ENCODE assay signal across 22 mouse cellular contexts in genomic region chr16:92294267-92294970, GRCm38 (mm10). TPM values are rescaled to one million over a fixed set of nuclear protein-coding genes. Genes with fewer than 3 reads are reported as not detected.
DNase-seq lines count a peak whose midpoint lies in the region; ATAC-seq and TF ChIP-seq lines count a peak whose summit lies in the region.
"Had no signal": no experiment of that assay in that cellular context is flagged by ENCODE, and none has a peak within 500 bp of the region (broad histone marks: within the 10 kb centered on the region; RNA-seq: fewer than 3 reads in every experiment).

No protein-coding gene starts in this region.

- TF ChIP-seq EP300 in stomach, postnatal 0 days (optimal IDR thresholded peaks at IDR 0.05): no peak

- no peak overlapping the region for H3K27ac ChIP-seq in forebrain, embryonic 14.5 days (ENCODE audit: low read depth, low read length)
- no peak overlapping the region for H3K27ac ChIP-seq in forebrain, embryonic 15.5 days (replicated peaks)
- peak overlapping the region; percentile 15; the same call in 1 of the 2 replicates for H3K27ac ChIP-seq in midbrain, embryonic 12.5 days (replicated peaks)
- no peak overlapping the region for H3K27ac ChIP-seq in midbrain, embryonic 15.5 days
- H3K27ac ChIP-seq in midbrain, embryonic 13.5 days: no peak overlapping the region
- no peak overlapping the region for H3K27ac ChIP-seq in stomach, postnatal 0 days (replicated peaks)
- H3K27ac ChIP-seq: embryonic facial prominence, embryonic 12.5 days; limb, embryonic 15.5 days had no signal

- no peak overlapping the region for H3K4me2 ChIP-seq in forebrain, embryonic 14.5 days (ENCODE audit: low read length)
- H3K4me2 ChIP-seq in forebrain, embryonic 15.5 days (replicated peaks): no peak overlapping the region
- H3K4me2 ChIP-seq in midbrain, embryonic 12.5 days (replicated peaks): 0 out of 2 replicates have a peak overlapping the region, but pooled peaks have one; percentile 11
- no peak overlapping the region for H3K4me2 ChIP-seq in midbrain, embryonic 15.5 days
- peak overlapping the region; percentile 11; the same call in 1 of the 2 replicates for H3K4me2 ChIP-seq in midbrain, embryonic 13.5 days (replicated peaks)
- no peak overlapping the region for H3K4me2 ChIP-seq in stomach, postnatal 0 days (replicated peaks; ENCODE audit: low read depth)
- H3K4me2 ChIP-seq: embryonic facial prominence, embryonic 12.5 days; limb, embryonic 15.5 days had no signal

- H3K9me3 ChIP-seq in forebrain, embryonic 14.5 days (replicated peaks; ENCODE audit: control insufficient read depth, low read length): no peaks in the 10 kb centered on the region
- H3K9me3 ChIP-seq in forebrain, embryonic 15.5 days: no peaks in the 10 kb centered on the region
- H3K9me3 ChIP-seq in midbrain, embryonic 12.5 days: no peaks in the 10 kb centered on the region
- H3K9me3 ChIP-seq in midbrain, embryonic 15.5 days: no peaks in the 10 kb centered on the region
- no peaks in the 10 kb centered on the region for H3K9me3 ChIP-seq in midbrain, embryonic 13.5 days
- H3K9me3 ChIP-seq in stomach, postnatal 0 days (ENCODE audit: control insufficient read depth, low read length): no peaks in the 10 kb centered on the region
- H3K9me3 ChIP-seq: embryonic facial prominence, embryonic 12.5 days; G1E; limb, embryonic 15.5 days had no signal

- no peak overlapping the region for H3K4me3 ChIP-seq in forebrain, embryonic 14.5 days (ENCODE audit: low read depth, low read length)
- H3K4me3 ChIP-seq in forebrain, embryonic 15.5 days: no peak overlapping the region
- H3K4me3 ChIP-seq in midbrain, embryonic 12.5 days: no peak overlapping the region
- H3K4me3 ChIP-seq in midbrain, embryonic 15.5 days: no peak overlapping the region
- H3K4me3 ChIP-seq in midbrain, embryonic 13.5 days (replicated peaks): no peak overlapping the region
- no peak overlapping the region for H3K4me3 ChIP-seq in stomach, postnatal 0 days (ENCODE audit: low read depth, low read length)
- H3K4me3 ChIP-seq: embryonic facial prominence, embryonic 12.5 days; erythroblast, embryonic 14.5 days; limb, embryonic 15.5 days had no signal

- H3K4me1 ChIP-seq in forebrain, embryonic 14.5 days (ENCODE audit: control insufficient read depth, insufficient read depth, low read length): no peaks in the 10 kb centered on the region
- H3K4me1 ChIP-seq in forebrain, embryonic 15.5 days: peaks cover 3% of the 10 kb centered on the region; the same call in 1 of the 2 replicates
- H3K4me1 ChIP-seq in midbrain, embryonic 12.5 days: peaks cover 9% of the 10 kb centered on the region
- peaks cover 3% of the 10 kb centered on the region; the same call in 1 of the 2 replicates for H3K4me1 ChIP-seq in midbrain, embryonic 15.5 days
- peaks cover 13% of the 10 kb centered on the region for H3K4me1 ChIP-seq in midbrain, embryonic 13.5 days (replicated peaks)
- H3K4me1 ChIP-seq in stomach, postnatal 0 days (replicated peaks; ENCODE audit: control insufficient read depth, insufficient read depth): no peaks in the 10 kb centered on the region
- H3K4me1 ChIP-seq: embryonic facial prominence, embryonic 12.5 days; limb, embryonic 15.5 days had no signal

- no peaks in the 10 kb centered on the region for H3K27me3 ChIP-seq in forebrain, embryonic 14.5 days (replicated peaks; ENCODE audit: control insufficient read depth, insufficient read depth, low read length)
- no peaks in the 10 kb centered on the region for H3K27me3 ChIP-seq in forebrain, embryonic 15.5 days
- 0 out of 2 replicates have a peak, but pooled peaks cover 7% of the 10 kb centered on the region for H3K27me3 ChIP-seq in midbrain, embryonic 12.5 days
- no peaks in the 10 kb centered on the region for H3K27me3 ChIP-seq in midbrain, embryonic 15.5 days (replicated peaks)
- H3K27me3 ChIP-seq in midbrain, embryonic 13.5 days: 0 out of 2 replicates have a peak, but pooled peaks cover 2% of the 10 kb centered on the region
- H3K27me3 ChIP-seq in stomach, postnatal 0 days (ENCODE audit: control insufficient read depth, insufficient read depth, low read length): no peaks in the 10 kb centered on the region
- H3K27me3 ChIP-seq: embryonic facial prominence, embryonic 12.5 days; limb, embryonic 15.5 days had no signal

- TF ChIP-seq CTCF in stomach, postnatal 0 days (IDR thresholded peaks at IDR 0.05; ENCODE audit: low read depth): no peak

- no peaks in the 10 kb centered on the region for H3K36me3 ChIP-seq in forebrain, embryonic 14.5 days (ENCODE audit: control insufficient read depth, insufficient read depth, low read length)
- H3K36me3 ChIP-seq in forebrain, embryonic 15.5 days: no peaks in the 10 kb centered on the region
- H3K36me3 ChIP-seq in midbrain, embryonic 12.5 days: no peaks in the 10 kb centered on the region
- no peaks in the 10 kb centered on the region for H3K36me3 ChIP-seq in midbrain, embryonic 15.5 days (replicated peaks)
- H3K36me3 ChIP-seq in midbrain, embryonic 13.5 days: no peaks in the 10 kb centered on the region
- no peaks in the 10 kb centered on the region for H3K36me3 ChIP-seq in stomach, postnatal 0 days (ENCODE audit: control insufficient read depth, insufficient read depth, low read length)
- H3K36me3 ChIP-seq: embryonic facial prominence, embryonic 12.5 days; G1E; limb, embryonic 15.5 days had no signal

- H3K9ac ChIP-seq in forebrain, embryonic 14.5 days (ENCODE audit: low read length): 0 out of 2 replicates have a peak overlapping the region, but pooled peaks have one; percentile 1
- H3K9ac ChIP-seq in forebrain, embryonic 15.5 days (replicated peaks): no peak overlapping the region
- H3K9ac ChIP-seq in midbrain, embryonic 12.5 days (replicated peaks): no peak overlapping the region
- H3K9ac ChIP-seq in midbrain, embryonic 15.5 days: no peak overlapping the region
- peak overlapping the region; percentile 32; the same call in 1 of the 2 replicates for H3K9ac ChIP-seq in midbrain, embryonic 13.5 days (replicated peaks)
- no peak overlapping the region for H3K9ac ChIP-seq in stomach, postnatal 0 days (ENCODE audit: low read length)
- H3K9ac ChIP-seq: embryonic facial prominence, embryonic 12.5 days; limb, embryonic 15.5 days had no signal

- ATAC-seq in forebrain, embryonic 14.5 days: no peak
- no peak for ATAC-seq in forebrain, embryonic 15.5 days (replicated peaks)
- ATAC-seq in midbrain, embryonic 12.5 days (ENCODE audit: low FRiP score, low read depth): peak; percentile 52; the same call in 1 of the 2 replicates
- no peak for ATAC-seq in midbrain, embryonic 15.5 days (replicated peaks)
- peak; percentile 27; the same call in 1 of the 2 replicates for ATAC-seq in midbrain, embryonic 13.5 days
- ATAC-seq in stomach, postnatal 0 days (ENCODE audit: low FRiP score, low TSS enrichment): no peak

- 35% methylated on average over 12 of the region's 12 CpGs for WGBS in forebrain, embryonic 14.5 days
- WGBS in forebrain, embryonic 15.5 days: 29% methylated on average over 12 of the region's 12 CpGs
- 30% methylated on average over 12 of the region's 12 CpGs for WGBS in midbrain, embryonic 12.5 days
- whole genome bisulfite sequencing in midbrain, embryonic 15.5 days: 32% methylated on average over 12 of the region's 12 CpGs
- WGBS in midbrain, embryonic 13.5 days: 30% methylated on average over 12 of the region's 12 CpGs
- WGBS in stomach, postnatal 0 days: 43% methylated on average over 12 of the region's 12 CpGs

- DNase-seq in forebrain, embryonic 14.5 days (ENCODE audit: low spot score): no peak
- DNase-seq in stomach, postnatal 0 days (ENCODE audit: low spot score): peak; percentile 31
- DNase-seq in ovary, postnatal 36 days (ENCODE audit: low spot score): no peak
- DNase-seq in right cerebral cortex, postnatal 4 days: no peak
- DNase-seq: adrenal gland, postnatal 14 days; cerebellum, adult 9-11 months; gastrocnemius, postnatal 14 days; heart, adult 18-20 months; heart, postnatal 4 days; kidney, adult 8-10 months; kidney, postnatal 14 days had no signal

RNA-seq across cellular contexts. Expression of gene Kcne2, which starts 2.2 kb away (rescaled TPM):
- 17.6 and 19.4 TPM in 2 replicates for polyA plus RNA-seq in forebrain, embryonic 14.5 days (2014; fragmentation: Nextera tagmentation; extraction: Ambion mirVana)
- 11.5 and 23.2 TPM in 2 replicates for polyA plus RNA-seq in forebrain, embryonic 15.5 days (2015; fragmentation: Nextera tagmentation; extraction: Ambion mirVana)
- 0.38 and 2.7 TPM in 2 replicates for polyA plus RNA-seq in midbrain, embryonic 12.5 days (2016; fragmentation: Nextera tagmentation; extraction: Ambion mirVana)
- polyA plus RNA-seq in midbrain, embryonic 15.5 days (2015; fragmentation: Nextera tagmentation; extraction: Ambion mirVana): 6.8 and 7.6 TPM in 2 replicates
- polyA plus RNA-seq in midbrain, embryonic 13.5 days (2015; fragmentation: Nextera tagmentation; extraction: Ambion mirVana): 2.2 and 5.3 TPM in 2 replicates
- 29.8 and 37.9 TPM in 2 replicates for polyA plus RNA-seq in stomach, postnatal 0 days (2015; fragmentation: Nextera tagmentation; extraction: Ambion mirVana)
- polyA plus RNA-seq: erythroblast, embryonic 14.5 days; G1E; liver, embryonic 16.5 days had no signal

RNA-seq across cellular contexts. Expression of gene Smim11, which starts 6.7 kb away (rescaled TPM):
- 95.3 and 110 TPM in 2 replicates for polyA plus RNA-seq in forebrain, embryonic 14.5 days (2014; fragmentation: Nextera tagmentation; extraction: Ambion mirVana)
- polyA plus RNA-seq in forebrain, embryonic 15.5 days (2015; fragmentation: Nextera tagmentation; extraction: Ambion mirVana): 92.6 and 107 TPM in 2 replicates
- polyA plus RNA-seq in midbrain, embryonic 12.5 days (2016; fragmentation: Nextera tagmentation; extraction: Ambion mirVana): 126 and 127 TPM in 2 replicates
- polyA plus RNA-seq in midbrain, embryonic 15.5 days (2015; fragmentation: Nextera tagmentation; extraction: Ambion mirVana): 57.3 and 58.1 TPM in 2 replicates
- polyA plus RNA-seq in midbrain, embryonic 13.5 days (2015; fragmentation: Nextera tagmentation; extraction: Ambion mirVana): 94.2 and 109 TPM in 2 replicates
- 119 and 122 TPM in 2 replicates for polyA plus RNA-seq in stomach, postnatal 0 days (2015; fragmentation: Nextera tagmentation; extraction: Ambion mirVana)

RNA-seq across cellular contexts. Expression of gene Fam243, which starts 26.8 kb away (rescaled TPM):
- 0.13 TPM in 1 of 2 replicates, not detected in the other for polyA plus RNA-seq in forebrain, embryonic 14.5 days (2014; fragmentation: Nextera tagmentation; extraction: Ambion mirVana)
- polyA plus RNA-seq in forebrain, embryonic 15.5 days (2015; fragmentation: Nextera tagmentation; extraction: Ambion mirVana): 0.17 TPM in 1 of 2 replicates, not detected in the other
- polyA plus RNA-seq in midbrain, embryonic 12.5 days (2016; fragmentation: Nextera tagmentation; extraction: Ambion mirVana): not detected in 2 replicates
- polyA plus RNA-seq in midbrain, embryonic 15.5 days (2015; fragmentation: Nextera tagmentation; extraction: Ambion mirVana): 0.06 TPM in 1 of 2 replicates, not detected in the other
- polyA plus RNA-seq in midbrain, embryonic 13.5 days (2015; fragmentation: Nextera tagmentation; extraction: Ambion mirVana): not detected in 2 replicates
- not detected in 2 replicates for polyA plus RNA-seq in stomach, postnatal 0 days (2015; fragmentation: Nextera tagmentation; extraction: Ambion mirVana)
- polyA plus RNA-seq: cortical plate, adult 2 months; embryonic facial prominence, embryonic 12.5 days; erythroblast, embryonic 14.5 days; G1E; heart, embryonic 14.5 days; limb, embryonic 15.5 days; liver, embryonic 16.5 days had no signal

Comparison
In these comparisons a context has a peak if more than half of its experiments do, and no peak if none do; other contexts are left out.
1. ATAC-seq: peak in midbrain, embryonic 12.5 days (single experiment) and midbrain, embryonic 13.5 days (single experiment); none in forebrain, embryonic 14.5 days (single experiment), forebrain, embryonic 15.5 days (single experiment), midbrain, embryonic 15.5 days (single experiment) and stomach, postnatal 0 days (single experiment).
2. H3K4me2 ChIP-seq: peak in midbrain, embryonic 12.5 days (single experiment) and midbrain, embryonic 13.5 days (single experiment); none in forebrain, embryonic 14.5 days (single experiment), forebrain, embryonic 15.5 days (single experiment), midbrain, embryonic 15.5 days (single experiment) and stomach, postnatal 0 days (single experiment).
3. H3K9ac ChIP-seq: peak in forebrain, embryonic 14.5 days (single experiment) and midbrain, embryonic 13.5 days (single experiment); none in forebrain, embryonic 15.5 days (single experiment), midbrain, embryonic 12.5 days (single experiment), midbrain, embryonic 15.5 days (single experiment) and stomach, postnatal 0 days (single experiment).